Mouse (Mus musculus) midbrain, embryonic 12.5 days (tissue): ENCODE measurements around the gene Bcat1. TPM values are rescaled to one million over a fixed set of nuclear protein-coding genes. Genes with fewer than 3 reads are reported as not detected.

Experiments used
- ATAC-seq: fragments of 200-750 bp; cut with Nextera tagmentation; 2 replicates; pipeline ENCODE4 v1.8.0; 2017; ENCODE audit warnings: low read depth, moderate TSS enrichment, moderate library complexity; ENCODE audit not compliant: low FRiP score
- H3K27ac ChIP-seq: fragments of 300-500 bp; sonication (generic); replicated peaks from 2 replicates; pipeline ENCODE4 v1.5.1; 2016; ENCODE audit warnings: mild to moderate bottlenecking
- H3K27me3 ChIP-seq: fragments of 300-500 bp; sonication (generic); 2 replicates; pipeline ENCODE4 v1.6.1; 2016; ENCODE audit warnings: mild to moderate bottlenecking
- H3K36me3 ChIP-seq: fragments of 300-500 bp; sonication (generic); 2 replicates; pipeline ENCODE4 v1.6.1; 2016
- H3K4me1 ChIP-seq: fragments of 300-500 bp; sonication (generic); 2 replicates; pipeline ENCODE4 v1.6.1; 2016
- H3K4me2 ChIP-seq: fragments of 300-500 bp; sonication (generic); replicated peaks from 2 replicates; pipeline ENCODE4 v1.6.1; 2016; ENCODE audit warnings: mild to moderate bottlenecking, moderate library complexity
- H3K4me3 ChIP-seq: fragments of 300-500 bp; sonication (generic); 2 replicates; pipeline ENCODE4 v1.5.1; 2016; ENCODE audit warnings: mild to moderate bottlenecking
- H3K9ac ChIP-seq: fragments of 300-500 bp; sonication (generic); replicated peaks from 2 replicates; pipeline ENCODE4 v1.6.1; 2016; ENCODE audit warnings: mild to moderate bottlenecking, moderate library complexity
- H3K9me3 ChIP-seq: fragments of 300-500 bp; sonication (generic); 2 replicates; pipeline ENCODE4 v1.6.1; 2016; ENCODE audit warnings: mild to moderate bottlenecking
- WGBS: fragments of 180-500 bp; shearing (Covaris S2); methylation state at CpG from one replicate; pipeline ENCODE4 v1.1.7; 2016; 5-methylcytosine and 5-hydroxymethylcytosine counted together
- polyA plus RNA-seq: library from polyadenylated mRNA; unstranded; fragments of >200 nt; fragmentation: Nextera tagmentation; extraction: Ambion mirVana; gene quantifications from 2 replicates; pipeline ENCODE4 v1.2.1, GENCODE M21; 2016

Gene Bcat1
- polyA plus RNA-seq, 1 experiment from 2014 or later, result 107 TPM

GRCm38 (mm10) chr6:145047445-145047857, 28.5 kb downstream of the Bcat1 start:
- no peaks in the 10 kb centered on the region for H3K9me3 ChIP-seq
- peak overlapping the region; percentile 83 for H3K27ac ChIP-seq
- peak overlapping the region; percentile 60 for H3K4me3 ChIP-seq
- no peaks in the 10 kb centered on the region for H3K36me3 ChIP-seq
- peak overlapping the region; percentile 71 for H3K9ac ChIP-seq
- H3K4me2 ChIP-seq, result peak overlapping the region; percentile 97
- peaks cover 58% of the 10 kb centered on the region for H3K4me1 ChIP-seq
- H3K27me3 ChIP-seq, result peaks cover 9% of the 10 kb centered on the region; the same call in 1 of the 2 replicates
- peak; percentile 69 for ATAC-seq
- WGBS, result 1% methylated on average over 15 of the region's 15 CpGs

- peak overlapping the region; percentile 71 for H3K9ac ChIP-seq
- no peak for ATAC-seq
- peaks cover 55% of the 10 kb centered on the region for H3K4me1 ChIP-seq
- peaks cover 6% of the 10 kb centered on the region; the same call in 1 of the 2 replicates for H3K27me3 ChIP-seq
- no peaks in the 10 kb centered on the region for H3K9me3 ChIP-seq
- H3K4me2 ChIP-seq, result peak overlapping the region; percentile 97
- no peak overlapping the region for H3K27ac ChIP-seq
- H3K36me3 ChIP-seq, result no peaks in the 10 kb centered on the region
- peak overlapping the region; percentile 60 for H3K4me3 ChIP-seq
- 72% methylated on average over 13 of the region's 13 CpGs for WGBS
Observed at GRCm38 (mm10) chr6:145046266-145046890, 29.6 kb downstream of the Bcat1 start.

- WGBS, result 67% methylated on average over 20 of the region's 20 CpGs
- H3K27ac ChIP-seq, result no peak overlapping the region
- no peak overlapping the region for H3K9ac ChIP-seq
Observed at GRCm38 (mm10) chr6:145044916-145045574, 30.9 kb downstream of the Bcat1 start.

GRCm38 (mm10) chr6:145040732-145041131, 35.3 kb downstream of the Bcat1 start:
- no peaks in the 10 kb centered on the region for H3K9me3 ChIP-seq
- no peak overlapping the region for H3K9ac ChIP-seq
- no peak for ATAC-seq
- peak overlapping the region; percentile 18; the same call in 1 of the 2 replicates for H3K4me2 ChIP-seq
- no peaks in the 10 kb centered on the region for H3K27me3 ChIP-seq
- no peak overlapping the region for H3K4me3 ChIP-seq
- peaks cover 28% of the 10 kb centered on the region for H3K36me3 ChIP-seq
- peaks cover 29% of the 10 kb centered on the region for H3K4me1 ChIP-seq
- peak overlapping the region; percentile 52 for H3K27ac ChIP-seq
- WGBS, result 30% methylated on average over 7 of the region's 7 CpGs

More at GRCm38 (mm10) chr6:145044916-145045574, 30.9 kb downstream of the Bcat1 start:
- Histone ChIP-seq H3K4me2 (peak overlapping the region; percentile 97), H3K4me1 (peaks cover 56% of the 10 kb centered on the region), H3K36me3 (no peaks in the 10 kb centered on the region), H3K4me3 (no peak overlapping the region), H3K27me3 (0 out of 2 replicates have a peak, but pooled peaks cover 5% of the 10 kb centered on the region), H3K9me3 (no peaks in the 10 kb centered on the region)
- no peak for ATAC-seq

- ATAC-seq, result no peak
Observed at GRCm38 (mm10) chr6:145037626-145038025, 38.4 kb downstream of the Bcat1 start.

GRCm38 (mm10) chr6:145035412-145035811, 40.6 kb downstream of the Bcat1 start:
- Histone ChIP-seq H3K9ac (no peak overlapping the region), H3K9me3 (no peaks in the 10 kb centered on the region), H3K27me3 (no peaks in the 10 kb centered on the region), H3K4me2 (no peak overlapping the region), H3K4me1 (peaks cover under 1% of the 10 kb centered on the region), H3K36me3 (peaks cover 72% of the 10 kb centered on the region), H3K4me3 (no peak overlapping the region), H3K27ac (no peak overlapping the region)
- ATAC-seq, result no peak
- 93% methylated on average over 9 of the region's 9 CpGs for WGBS

More at GRCm38 (mm10) chr6:145037626-145038025, 38.4 kb downstream of the Bcat1 start:
- no peak overlapping the region for H3K4me3 ChIP-seq
- no peak overlapping the region for H3K27ac ChIP-seq
- H3K4me1 ChIP-seq, result peaks cover 15% of the 10 kb centered on the region
- H3K4me2 ChIP-seq, result no peak overlapping the region
- H3K27me3 ChIP-seq, result no peaks in the 10 kb centered on the region
- H3K9ac ChIP-seq, result no peak overlapping the region
- no peaks in the 10 kb centered on the region for H3K9me3 ChIP-seq
- 76% methylated on average over 1 of the region's 1 CpGs for WGBS
- peaks cover 51% of the 10 kb centered on the region for H3K36me3 ChIP-seq

GRCm38 (mm10) chr6:145030587-145030986, 45.4 kb downstream of the Bcat1 start:
- 83% methylated on average over 9 of the region's 9 CpGs for WGBS
- Histone ChIP-seq H3K4me1 (no peaks in the 10 kb centered on the region), H3K36me3 (peaks cover 69% of the 10 kb centered on the region), H3K4me3 (no peak overlapping the region), H3K4me2 (no peak overlapping the region), H3K9me3 (no peaks in the 10 kb centered on the region), H3K9ac (no peak overlapping the region), H3K27ac (no peak overlapping the region), H3K27me3 (no peaks in the 10 kb centered on the region)
- no peak for ATAC-seq

- Histone ChIP-seq H3K9me3 (no peaks in the 10 kb centered on the region; the same call in 1 of the 2 replicates), H3K4me2 (no peak overlapping the region), H3K27ac (no peak overlapping the region), H3K27me3 (no peaks in the 10 kb centered on the region), H3K9ac (no peak overlapping the region), H3K4me3 (no peak overlapping the region), H3K4me1 (no peaks in the 10 kb centered on the region), H3K36me3 (peaks cover 60% of the 10 kb centered on the region)
- 35% methylated on average over 8 of the region's 8 CpGs for WGBS
- no peak for ATAC-seq
Observed at GRCm38 (mm10) chr6:145023990-145024389, 52.0 kb downstream of the Bcat1 start.

- Histone ChIP-seq H3K9ac (no peak overlapping the region), H3K4me3 (no peak overlapping the region), H3K27ac (no peak overlapping the region), H3K9me3 (no peaks in the 10 kb centered on the region; the same call in 1 of the 2 replicates), H3K36me3 (peaks cover 64% of the 10 kb centered on the region), H3K27me3 (no peaks in the 10 kb centered on the region), H3K4me2 (no peak overlapping the region), H3K4me1 (no peaks in the 10 kb centered on the region)
- ATAC-seq, result no peak
- 82% methylated on average over 14 of the region's 14 CpGs for WGBS
Observed at GRCm38 (mm10) chr6:145022966-145023725, 52.8 kb downstream of the Bcat1 start.

- ATAC-seq, result no peak
- Histone ChIP-seq H3K4me1 (no peaks in the 10 kb centered on the region), H3K4me2 (no peak overlapping the region), H3K4me3 (no peak overlapping the region), H3K36me3 (peaks cover 72% of the 10 kb centered on the region), H3K27ac (no peak overlapping the region), H3K27me3 (no peaks in the 10 kb centered on the region), H3K9ac (no peak overlapping the region), H3K9me3 (no peaks in the 10 kb centered on the region; the same call in 1 of the 2 replicates)
- WGBS, result 62% methylated on average over 5 of the region's 5 CpGs
Observed at GRCm38 (mm10) chr6:145022349-145022748, 53.6 kb downstream of the Bcat1 start.

GRCm38 (mm10) chr6:145020553-145020952, 55.4 kb downstream of the Bcat1 start:
- Histone ChIP-seq H3K9ac (no peak overlapping the region), H3K4me3 (no peak overlapping the region), H3K4me1 (no peaks in the 10 kb centered on the region), H3K27ac (no peak overlapping the region), H3K4me2 (no peak overlapping the region), H3K27me3 (no peaks in the 10 kb centered on the region), H3K36me3 (peaks cover 77% of the 10 kb centered on the region), H3K9me3 (no peaks in the 10 kb centered on the region; the same call in 1 of the 2 replicates)
- WGBS, result 87% methylated on average over 4 of the region's 4 CpGs
- no peak for ATAC-seq

GRCm38 (mm10) chr6:145018295-145018694, 57.7 kb downstream of the Bcat1 start:
- no peaks in the 10 kb centered on the region for H3K4me1 ChIP-seq

More at GRCm38 (mm10) chr6:145018295-145018694, 57.7 kb downstream of the Bcat1 start:
- H3K4me2 ChIP-seq, result no peak overlapping the region
- ATAC-seq, result no peak
- no peak overlapping the region for H3K9ac ChIP-seq
- peaks cover 5% of the 10 kb centered on the region for H3K9me3 ChIP-seq
- WGBS, result 92% methylated on average over 5 of the region's 5 CpGs
- peaks cover 80% of the 10 kb centered on the region for H3K36me3 ChIP-seq
- no peak overlapping the region for H3K4me3 ChIP-seq
- no peaks in the 10 kb centered on the region for H3K27me3 ChIP-seq
- H3K27ac ChIP-seq, result no peak overlapping the region
